Mouse (Mus musculus) lung, adult 2 months (tissue): ENCODE measurements around the gene Lingo2.

Source experiments
- CTCF ChIP-seq: fragments of 200-500 bp; IDR thresholded peaks from 2 replicates; pipeline ENCODE4 v1.5.1; 2011; ENCODE audit warnings: mild to moderate bottlenecking, low read length, control low read depth; ENCODE audit not compliant: insufficient read depth
- POLR2A ChIP-seq: fragments of 200-500 bp; IDR thresholded peaks from 2 replicates; pipeline ENCODE4 v1.6.1; 2011; ENCODE audit warnings: low read depth, mild to moderate bottlenecking, control low read depth, low read length, borderline replicate concordance; ENCODE audit errors: extremely low read depth

DNA sequence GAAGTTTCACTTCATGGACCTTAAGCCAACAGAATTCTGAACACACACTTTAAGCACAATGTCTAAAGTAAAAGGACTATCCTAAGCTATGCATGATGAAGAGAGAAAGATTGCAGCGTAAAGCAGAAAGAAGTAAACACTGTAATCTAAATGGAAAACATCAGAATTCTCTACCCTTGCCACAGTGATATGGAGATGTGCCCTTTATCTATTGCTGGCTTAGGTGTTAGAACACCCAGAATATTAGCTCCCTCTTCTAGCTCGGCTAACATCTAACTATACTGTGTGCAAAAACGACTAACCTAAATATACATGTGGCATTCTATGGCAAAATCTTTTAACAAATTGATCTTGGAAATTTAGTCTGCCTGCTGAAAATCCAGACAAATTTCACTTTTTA is 252.7 kb downstream of the Lingo2 start:
- TF ChIP-seq CTCF (no peak), POLR2A (no peak)
